Mouse (Mus musculus) liver, embryonic 14.5 days (tissue): ENCODE data around the gene Shank2.

Experiments
- CTCF ChIP-seq: IDR thresholded peaks from 2 replicates; pipeline ENCODE4 v1.5.1; 2016; ENCODE audit warnings: antibody characterized with exemption, low read depth, control low read depth
- EP300 ChIP-seq: IDR thresholded peaks from 2 replicates; pipeline ENCODE4 v1.6.1; 2016; ENCODE audit warnings: antibody characterized with exemption, low read depth

GRCm38 (mm10) chr7:144114230-144114629, 112.5 kb downstream of the Shank2 start:
- TF ChIP-seq EP300, result no peak
- no peak for TF ChIP-seq CTCF
